Mouse (Mus musculus) C2C12 (cell line): ENCODE results near the gene Zfhx3. TPM values are rescaled to one million over a fixed set of nuclear protein-coding genes. Genes with fewer than 3 reads are reported as not detected.

Experiments used
- H3K27me3 ChIP-seq: one replicate; pipeline ENCODE4 v1.6.1; 2011; ENCODE audit not compliant: control insufficient read depth, insufficient read depth, insufficient read length
- H3K36me3 ChIP-seq: one replicate; pipeline ENCODE4 v1.6.1; 2011; ENCODE audit not compliant: control insufficient read depth, insufficient read depth
- H3K4me3 ChIP-seq: one replicate; pipeline ENCODE4 v1.5.1; 2011; ENCODE audit warnings: mild to moderate bottlenecking, control low read depth; ENCODE audit not compliant: poor library complexity, insufficient read depth, severe bottlenecking
- H3K79me2 ChIP-seq: one replicate; pipeline ENCODE4 v1.6.1; 2011; ENCODE audit not compliant: control insufficient read depth, insufficient read depth
- H3K79me3 ChIP-seq: one replicate; pipeline ENCODE4 v1.6.1; 2011; ENCODE audit warnings: low read depth, control low read depth
- H3ac ChIP-seq: one replicate; pipeline ENCODE3; 2011; ENCODE audit warnings: low read depth; ENCODE audit not compliant: control insufficient read depth, insufficient read length
- CEBPB ChIP-seq: IDR thresholded peaks from one replicate; pipeline ENCODE4 v1.6.1; 2011; ENCODE audit warnings: low read depth, mild to moderate bottlenecking, control low read depth, moderate library complexity
- CTCF ChIP-seq: IDR thresholded peaks from one replicate; pipeline ENCODE4 v1.5.1; 2011; ENCODE audit not compliant: control insufficient read depth, insufficient read depth, insufficient read length
- FOSL1 ChIP-seq: IDR thresholded peaks from one replicate; pipeline ENCODE4 v1.8.0; 2011; ENCODE audit warnings: mild to moderate bottlenecking, low read length; ENCODE audit not compliant: poor library complexity, insufficient read depth, severe bottlenecking
- MAX ChIP-seq: IDR thresholded peaks from one replicate; pipeline ENCODE4 v1.6.1; 2011; ENCODE audit warnings: mild to moderate bottlenecking, control low read depth
- MYOD1 ChIP-seq: IDR thresholded peaks from one replicate; pipeline ENCODE4 v1.6.1; 2011; ENCODE audit warnings: low read depth; ENCODE audit not compliant: control insufficient read depth, insufficient read length
- MYOG ChIP-seq: IDR thresholded peaks from one replicate; pipeline ENCODE4 v1.6.1; 2011; ENCODE audit not compliant: control insufficient read depth, insufficient read length; ENCODE audit errors: extremely low read depth
- USF1 ChIP-seq: IDR thresholded peaks from one replicate; pipeline ENCODE4 v1.6.1; 2011; ENCODE audit warnings: low read depth, mild to moderate bottlenecking, control low read depth, moderate library complexity
- polyA plus RNA-seq: library from polyadenylated mRNA; unstranded; fragments of >200 nt; fragmentation: generic; extraction: Trizol; gene quantifications from one replicate; pipeline ENCODE4 v1.2.1, GENCODE M21; 2012; ENCODE audit warnings: missing spikeins

The Zfhx3 gene
- polyA plus RNA-seq, 1 experiment, result 4.3 TPM

DNA sequence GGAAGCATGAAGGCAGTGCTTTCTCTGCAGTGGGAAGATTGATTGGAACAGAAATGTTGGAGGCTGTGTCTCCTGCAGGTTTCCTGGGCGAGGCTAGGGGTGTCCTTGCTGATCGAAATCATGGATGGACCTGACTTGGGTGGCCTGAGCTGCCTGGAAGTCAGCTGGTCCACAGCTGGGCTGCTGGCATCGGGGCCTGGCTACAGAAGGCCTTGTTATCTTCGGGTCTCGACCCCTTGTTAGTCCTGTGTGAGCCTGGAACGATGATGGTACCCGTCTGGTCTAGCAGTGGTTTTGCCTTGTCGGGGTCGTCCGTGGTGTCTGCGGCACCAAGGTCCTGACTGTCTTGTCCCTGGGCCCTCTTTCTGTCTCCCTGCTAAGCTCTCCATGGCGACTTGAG lies 870.9 kb downstream of the Zfhx3 start:
- TF ChIP-seq CEBPB, result no peak
- TF ChIP-seq MYOG, result no peak
- TF ChIP-seq CTCF, result no peak
- no peak for TF ChIP-seq MYOD1
- TF ChIP-seq USF1, result no peak
- no peak for TF ChIP-seq FOSL1
- Histone ChIP-seq H3K36me3 (peaks cover 4% of the 10 kb centered on the region), H3K79me2 (peaks cover 17% of the 10 kb centered on the region), H3K4me3 (no peak overlapping the region), H3K79me3 (peaks cover 3% of the 10 kb centered on the region), H3K27me3 (no peaks in the 10 kb centered on the region), H3ac (no peak overlapping the region)

DNA sequence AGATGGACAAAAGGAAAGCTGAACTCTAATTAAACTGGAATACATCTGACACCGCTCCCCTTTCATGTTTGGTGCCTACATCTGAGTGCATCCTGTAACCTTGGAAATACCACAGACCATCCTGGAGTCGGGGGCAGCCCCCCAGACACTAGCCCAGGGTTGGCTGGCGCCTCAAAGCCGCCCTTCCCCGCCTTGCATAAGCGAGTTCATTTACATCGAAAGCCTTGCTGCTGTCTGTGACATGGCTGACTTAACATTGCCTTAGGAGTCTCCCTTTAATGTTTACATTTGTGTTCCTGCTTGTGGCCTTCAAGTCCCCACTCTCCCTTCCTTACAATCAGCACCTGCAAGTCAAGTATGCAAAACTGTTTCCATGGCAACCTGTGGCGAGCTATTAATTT lies 876.8 kb downstream of the Zfhx3 start:
- no peak overlapping the region for H3K4me3 ChIP-seq
- TF ChIP-seq USF1 (no peak), CEBPB (no peak), MYOG (no peak), FOSL1 (no peak), MYOD1 (no peak)
- H3K79me2 ChIP-seq, result peaks cover 48% of the 10 kb centered on the region
- peaks cover 4% of the 10 kb centered on the region for H3K36me3 ChIP-seq
- H3K27me3 ChIP-seq, result no peaks in the 10 kb centered on the region
- peaks cover 19% of the 10 kb centered on the region for H3K79me3 ChIP-seq
- H3ac ChIP-seq, result no peak overlapping the region

DNA sequence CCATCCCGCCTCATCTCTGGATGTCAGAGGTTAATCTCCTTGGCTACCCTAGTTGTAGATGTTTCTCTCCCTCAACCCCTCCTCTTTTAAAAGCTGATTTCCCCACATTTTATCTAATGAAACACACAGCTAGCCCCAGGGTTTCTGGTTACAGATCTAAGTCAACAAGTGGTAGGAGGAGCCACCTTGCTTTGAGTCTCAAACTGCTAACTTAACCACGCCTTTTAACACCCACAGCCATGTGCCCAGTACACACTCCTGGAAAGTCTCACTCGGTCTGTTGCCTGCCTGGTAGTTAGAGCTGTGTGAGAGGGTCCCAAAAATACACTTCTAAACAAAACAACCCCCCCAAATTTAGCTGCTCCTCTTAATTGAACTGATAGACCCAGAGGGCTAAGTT lies 877.4 kb downstream of the Zfhx3 start:
- H3K79me3 ChIP-seq, result peaks cover 19% of the 10 kb centered on the region
- H3K4me3 ChIP-seq, result no peak overlapping the region
- H3K79me2 ChIP-seq, result peaks cover 44% of the 10 kb centered on the region
- H3K27me3 ChIP-seq, result no peaks in the 10 kb centered on the region
- peaks cover 4% of the 10 kb centered on the region for H3K36me3 ChIP-seq
- H3ac ChIP-seq, result no peak overlapping the region
- TF ChIP-seq CEBPB (no peak), FOSL1 (no peak), MYOD1 (no peak)

DNA sequence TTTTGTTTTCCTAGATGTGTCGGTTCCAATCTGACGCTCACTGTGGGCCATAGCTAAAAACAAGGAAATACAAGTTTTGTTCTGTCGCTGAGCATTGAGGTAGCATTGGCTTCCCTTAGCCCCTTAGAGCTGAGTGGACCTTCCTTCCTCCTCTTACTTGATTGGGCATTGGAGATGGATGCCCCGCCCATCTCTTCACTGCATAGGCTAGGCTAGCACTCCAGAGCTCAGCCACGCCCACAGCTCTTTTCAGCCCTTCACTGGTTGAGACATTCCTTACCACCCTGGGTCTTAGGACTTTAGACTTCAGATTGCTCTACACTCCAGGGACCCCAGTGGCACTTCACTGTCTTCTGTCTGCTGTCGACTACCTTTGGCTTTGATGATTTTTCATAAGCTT lies 878.2 kb downstream of the Zfhx3 start:
- Histone ChIP-seq H3K4me3 (no peak overlapping the region), H3K79me3 (peaks cover 16% of the 10 kb centered on the region)
- TF ChIP-seq CEBPB, result no peak
- no peak for TF ChIP-seq USF1
- TF ChIP-seq CTCF, result no peak

DNA sequence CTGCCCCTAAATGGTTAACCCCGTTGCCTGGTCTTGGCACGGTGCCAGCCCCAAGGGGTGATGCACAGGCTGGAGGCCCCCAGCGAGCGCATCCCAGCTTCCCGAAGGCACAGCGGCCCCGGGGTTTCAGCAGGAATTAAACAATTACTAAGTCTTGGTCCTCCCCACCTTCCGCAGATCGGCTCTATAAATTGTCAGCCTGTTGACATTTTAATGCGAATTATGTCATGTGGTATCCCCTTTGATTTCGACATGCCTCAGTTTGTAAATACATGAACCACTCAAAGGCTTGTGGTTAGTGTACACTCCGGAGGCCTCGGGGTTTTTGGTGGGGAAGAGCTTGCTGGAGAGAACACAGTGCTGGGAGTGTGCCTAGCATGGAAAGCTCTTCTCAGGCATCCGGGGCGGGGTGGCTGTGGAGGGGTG lies 880.4 kb downstream of the Zfhx3 start:
- Histone ChIP-seq H3ac (no peak overlapping the region), H3K79me3 (peaks cover 16% of the 10 kb centered on the region), H3K79me2 (peaks cover 43% of the 10 kb centered on the region), H3K36me3 (peaks cover 4% of the 10 kb centered on the region), H3K4me3 (no peak overlapping the region), H3K27me3 (no peaks in the 10 kb centered on the region)
- TF ChIP-seq FOSL1 (no peak), MYOD1 (no peak), CTCF (no peak), MYOG (no peak), CEBPB (peak; percentile 72), USF1 (no peak), MAX (no peak)

More for the DNA sequence above, 878.2 kb downstream of the Zfhx3 start:
- peaks cover 42% of the 10 kb centered on the region for H3K79me2 ChIP-seq
- no peaks in the 10 kb centered on the region for H3K27me3 ChIP-seq
- H3K36me3 ChIP-seq, result peaks cover 4% of the 10 kb centered on the region
- no peak overlapping the region for H3ac ChIP-seq

DNA sequence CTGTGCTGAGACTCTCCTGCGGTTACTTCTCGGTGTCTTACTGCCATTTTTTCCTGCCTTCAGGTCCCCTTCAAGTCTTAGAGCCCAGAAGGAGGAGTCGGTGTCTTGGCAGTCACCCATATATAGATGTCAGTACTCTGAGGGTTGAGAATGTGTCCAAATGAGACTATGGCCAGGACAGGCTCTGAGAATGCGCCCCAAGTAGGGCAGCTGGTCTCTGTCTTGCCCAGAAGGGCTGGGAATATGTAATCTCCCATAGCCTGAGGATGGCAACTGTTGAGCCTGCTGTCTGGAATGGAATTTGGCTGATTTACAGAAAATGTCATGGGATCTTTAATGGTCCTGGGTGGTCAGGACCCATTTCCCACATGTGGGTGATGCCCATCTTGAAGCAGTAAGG lies 881.6 kb downstream of the Zfhx3 start:
- H3K79me3 ChIP-seq, result peaks cover 16% of the 10 kb centered on the region
- H3K4me3 ChIP-seq, result no peak overlapping the region
- H3K79me2 ChIP-seq, result peaks cover 47% of the 10 kb centered on the region
- no peak for TF ChIP-seq MAX
- TF ChIP-seq USF1, result no peak
- no peak for TF ChIP-seq MYOG
- no peak for TF ChIP-seq MYOD1
- H3K27me3 ChIP-seq, result no peaks in the 10 kb centered on the region
- H3ac ChIP-seq, result no peak overlapping the region
- peaks cover 4% of the 10 kb centered on the region for H3K36me3 ChIP-seq

DNA sequence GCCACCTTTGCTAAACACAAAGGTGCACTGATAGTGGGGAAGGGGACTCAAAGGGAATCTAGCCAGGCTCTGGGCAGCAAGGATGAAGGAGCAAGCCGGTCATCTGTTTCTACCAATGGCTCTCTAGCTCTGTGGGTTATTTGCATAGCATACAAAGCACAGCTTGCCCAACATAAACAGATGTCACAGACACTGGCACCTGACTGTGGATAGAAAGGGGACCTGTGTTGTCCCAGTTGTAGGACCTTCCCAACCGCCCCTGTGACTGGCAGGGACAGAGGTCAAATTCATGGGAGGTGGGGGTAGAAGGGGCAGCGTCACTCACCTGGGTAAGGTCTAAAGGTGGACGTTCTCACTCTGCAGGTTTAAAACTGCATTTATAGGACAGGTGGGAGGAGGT lies 884.0 kb downstream of the Zfhx3 start:
- no peaks in the 10 kb centered on the region for H3K27me3 ChIP-seq
- H3K4me3 ChIP-seq, result no peak overlapping the region
- H3K79me3 ChIP-seq, result peaks cover 11% of the 10 kb centered on the region
- TF ChIP-seq FOSL1, result no peak
- H3K79me2 ChIP-seq, result peaks cover 52% of the 10 kb centered on the region
- peaks cover 4% of the 10 kb centered on the region for H3K36me3 ChIP-seq
- H3ac ChIP-seq, result no peak overlapping the region
